Mouse (Mus musculus) bone marrow macrophage, adult 2 months (primary cell): Measurements from ENCODE around the gene Sgca.

ENCODE experiments used
- CTCF ChIP-seq: IDR thresholded peaks from 2 replicates; pipeline ENCODE4 v1.5.1; 2012; ENCODE audit warnings: low read depth, mild to moderate bottlenecking, low read length, moderate library complexity
- POLR2A ChIP-seq: IDR thresholded peaks from 2 replicates; pipeline ENCODE4 v1.6.1; 2012; ENCODE audit warnings: mild to moderate bottlenecking, low read depth, low read length, borderline replicate concordance

DNA sequence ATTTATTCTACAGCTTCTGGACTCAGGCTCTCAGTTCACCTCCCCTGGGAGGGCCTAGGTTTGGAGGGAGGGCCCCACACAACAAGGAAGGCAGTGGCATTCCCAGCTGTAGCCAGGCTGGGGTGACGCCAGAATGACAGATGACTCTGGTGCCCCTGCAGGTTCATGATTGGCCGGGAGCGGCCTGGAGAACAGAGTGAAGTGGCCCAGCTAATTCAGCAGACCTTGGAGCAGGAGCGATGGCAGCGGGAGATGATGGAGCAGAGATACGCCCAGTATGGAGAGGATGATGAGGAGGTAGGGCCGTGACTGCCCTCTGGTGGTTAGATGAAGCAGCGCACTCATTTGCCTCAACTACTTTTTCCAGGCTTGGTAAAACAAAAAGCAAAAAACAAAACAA, 24.9 kb upstream of the Sgca start:
- TF ChIP-seq CTCF (peak; percentile 83), POLR2A (no peak)
